Mouse (Mus musculus) hindbrain, embryonic 16.5 days (tissue): Measurements from ENCODE around the gene Hs3st5. TPM values are rescaled to one million over a fixed set of nuclear protein-coding genes. Genes with fewer than 3 reads are reported as not detected.
A peak's percentile ranks its signal among the peaks of the same experiment; 100 is the strongest.

Experiments
- ATAC-seq: fragments of 200-750 bp; cut with Nextera tagmentation; 2 replicates; pipeline ENCODE4 v1.8.0; 2017; ENCODE audit warnings: moderate TSS enrichment, moderate library complexity
- H3K27ac ChIP-seq: fragments of 300-500 bp; sonication (generic); 2 replicates; pipeline ENCODE4 v1.5.1; 2014; ENCODE audit warnings: low read depth, mild to moderate bottlenecking, control low read depth, low read length, moderate library complexity
- H3K27me3 ChIP-seq: fragments of 300-500 bp; sonication (generic); replicated peaks from 2 replicates; pipeline ENCODE4 v1.6.1; 2014; ENCODE audit warnings: low read length; ENCODE audit not compliant: control insufficient read depth, insufficient read depth
- H3K36me3 ChIP-seq: fragments of 300-500 bp; sonication (generic); 2 replicates; pipeline ENCODE4 v1.6.1; 2014; ENCODE audit warnings: mild to moderate bottlenecking, low read length, moderate library complexity, mixed read lengths; ENCODE audit not compliant: control insufficient read depth, insufficient read depth
- H3K4me1 ChIP-seq: fragments of 300-500 bp; sonication (generic); 2 replicates; pipeline ENCODE4 v1.6.1; 2014; ENCODE audit warnings: low read depth, low read length; ENCODE audit not compliant: control insufficient read depth, insufficient read depth
- H3K4me2 ChIP-seq: fragments of 300-500 bp; sonication (generic); 2 replicates; pipeline ENCODE4 v1.6.1; 2014; ENCODE audit warnings: mild to moderate bottlenecking, low read length, control low read depth, moderate library complexity
- H3K4me3 ChIP-seq: fragments of 300-500 bp; sonication (generic); 2 replicates; pipeline ENCODE4 v1.5.1; 2014; ENCODE audit warnings: mild to moderate bottlenecking, low read length, control low read depth, moderate library complexity
- H3K9ac ChIP-seq: fragments of 300-500 bp; sonication (generic); 2 replicates; pipeline ENCODE4 v1.6.1; 2014; ENCODE audit warnings: low read depth, mild to moderate bottlenecking, control low read depth, low read length, moderate library complexity
- H3K9me3 ChIP-seq: fragments of 300-500 bp; sonication (generic); 2 replicates; pipeline ENCODE4 v1.6.1; 2014; ENCODE audit warnings: mild to moderate bottlenecking, low read length, moderate library complexity; ENCODE audit not compliant: control insufficient read depth
- WGBS: fragments of 180-500 bp; shearing (Covaris S2); extraction: QIAGEN DNeasy Blood & Tissue Kit; methylation state at CpG from one replicate; pipeline ENCODE4 v1.1.7; 2014; 5-methylcytosine and 5-hydroxymethylcytosine counted together
- polyA plus RNA-seq: library from polyadenylated mRNA; unstranded; fragments of >200 nt; fragmentation: Nextera tagmentation; extraction: Ambion mirVana; gene quantifications from 2 replicates; pipeline ENCODE4 v1.2.1, GENCODE M21; 2015

Hs3st5 gene
- polyA plus RNA-seq, 1 experiment from 2014 or later = 36.5 TPM

DNA sequence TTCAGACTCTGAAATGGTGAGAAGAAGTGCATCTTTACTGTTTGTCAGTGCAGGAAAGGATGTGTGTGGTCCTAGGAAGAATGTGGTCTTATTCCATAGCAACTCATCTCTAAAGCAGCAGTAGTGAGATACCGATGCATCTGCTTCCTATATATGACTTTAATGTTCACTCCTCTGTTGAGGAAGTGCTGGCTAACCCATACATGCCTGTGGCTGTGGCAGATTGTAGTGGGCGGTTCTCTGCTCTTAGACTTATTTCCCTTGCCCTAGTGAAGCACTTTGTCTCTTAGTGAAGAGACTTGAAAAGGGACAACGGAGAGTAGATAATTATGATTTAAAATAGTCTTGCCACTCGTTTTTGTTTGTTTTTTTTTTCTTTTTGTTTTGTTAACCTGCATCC is 47.4 kb downstream of the Hs3st5 start:
- 74% methylated on average over 4 of the region's 4 CpGs for WGBS
- no peak overlapping the region for H3K4me2 ChIP-seq
- H3K27ac ChIP-seq = no peak overlapping the region
- no peak overlapping the region for H3K9ac ChIP-seq
- H3K4me1 ChIP-seq = peaks cover 3% of the 10 kb centered on the region; the same call in 1 of the 2 replicates
- no peak overlapping the region for H3K4me3 ChIP-seq
- H3K36me3 ChIP-seq = no peaks in the 10 kb centered on the region
- no peak for ATAC-seq
- no peaks in the 10 kb centered on the region for H3K27me3 ChIP-seq
- no peaks in the 10 kb centered on the region for H3K9me3 ChIP-seq

DNA sequence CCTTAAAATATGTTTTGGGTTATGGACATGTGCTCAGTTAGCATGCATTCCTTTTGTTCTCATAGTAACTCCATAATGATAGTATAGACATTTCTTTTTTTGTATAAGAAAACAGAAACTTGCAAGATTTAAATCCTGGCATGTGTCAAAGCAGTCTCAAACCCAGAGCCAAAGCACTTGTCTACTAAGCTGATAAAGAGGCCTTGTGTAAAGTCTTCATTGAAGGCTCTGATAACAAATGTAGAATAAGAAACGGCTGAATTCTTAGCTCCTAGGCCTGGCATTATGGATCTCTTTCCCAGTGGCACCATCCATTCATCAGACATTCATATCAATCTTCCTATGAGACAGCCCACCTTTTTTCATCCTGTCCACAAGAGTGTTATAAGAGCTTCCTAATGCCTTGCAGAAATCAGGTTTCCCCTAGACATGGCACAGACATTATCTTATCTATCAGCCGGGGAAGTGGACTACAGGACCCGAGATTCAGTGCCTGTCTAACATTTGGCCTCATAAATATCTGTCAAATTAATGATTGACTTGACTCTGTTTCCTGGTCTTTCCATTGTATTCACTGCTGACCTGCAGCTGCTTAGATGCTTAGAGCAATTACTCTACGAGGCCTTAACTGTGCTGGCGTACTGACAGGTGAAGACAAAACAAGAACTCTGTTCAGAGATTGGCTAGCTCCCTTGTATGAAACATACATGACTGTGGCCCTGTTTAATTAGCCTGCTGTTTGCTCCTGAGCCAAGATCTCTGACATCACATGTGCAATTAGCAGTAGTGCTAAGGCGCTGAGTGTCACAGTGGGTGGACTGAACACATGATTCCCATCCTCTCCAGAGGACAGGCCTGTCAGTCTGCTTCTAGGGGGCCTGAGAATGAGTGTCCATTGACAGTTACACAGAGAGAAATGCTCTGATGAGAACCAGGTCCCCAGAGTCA is 48.6 kb downstream of the Hs3st5 start:
- WGBS = 51% methylated on average over 6 of the region's 6 CpGs
- peak; percentile 58; the same call in 1 of the 2 replicates for ATAC-seq
- H3K27me3 ChIP-seq = no peaks in the 10 kb centered on the region

DNA sequence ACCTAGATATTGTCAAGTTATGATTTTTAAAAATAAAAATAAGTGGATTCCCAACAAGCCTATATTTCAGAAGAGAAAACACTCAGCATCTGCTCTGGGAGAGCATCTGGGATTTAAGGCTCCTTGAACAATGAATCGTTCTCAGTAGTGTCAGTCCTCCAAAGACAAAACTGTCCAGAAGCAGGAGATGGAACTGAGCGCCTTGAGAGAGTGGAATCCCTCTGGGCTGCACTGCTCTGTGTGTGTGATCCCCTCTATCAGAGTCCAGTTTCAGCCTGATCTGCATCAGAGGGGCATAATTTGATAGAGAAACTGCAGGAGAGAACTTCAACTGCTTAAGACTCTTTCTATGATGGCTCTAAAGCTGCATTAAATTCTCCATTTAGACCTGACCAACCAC is 49.5 kb downstream of the Hs3st5 start:
- WGBS = 51% methylated on average over 2 of the region's 2 CpGs
- ATAC-seq = no peak

More for the DNA sequence above, 48.6 kb downstream of the Hs3st5 start:
- Histone ChIP-seq H3K4me3 (no peak overlapping the region), H3K4me1 (peaks cover 3% of the 10 kb centered on the region; the same call in 1 of the 2 replicates), H3K4me2 (no peak overlapping the region), H3K9ac (no peak overlapping the region), H3K27ac (no peak overlapping the region), H3K9me3 (no peaks in the 10 kb centered on the region), H3K36me3 (no peaks in the 10 kb centered on the region)

DNA sequence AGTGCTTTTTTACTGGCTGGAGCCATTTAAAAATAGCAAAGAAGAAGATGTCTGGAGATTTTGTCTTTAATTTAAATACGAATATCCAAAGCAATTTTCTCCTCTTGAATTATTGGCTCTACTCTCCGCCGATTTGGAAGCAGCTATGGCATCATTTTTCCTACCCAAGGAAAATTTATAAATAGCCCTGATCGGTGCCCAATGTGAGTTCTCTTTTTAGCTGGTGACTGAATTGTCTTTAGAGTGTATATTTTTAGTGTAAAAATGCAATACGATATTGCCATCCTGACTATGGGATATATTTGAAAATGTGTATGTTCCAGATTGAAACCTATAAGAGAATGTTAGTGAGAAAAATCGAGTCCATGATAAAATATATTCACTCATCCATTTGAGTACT is 51.1 kb downstream of the Hs3st5 start:
- no peak overlapping the region for H3K27ac ChIP-seq
- ATAC-seq = no peak
- no peaks in the 10 kb centered on the region for H3K27me3 ChIP-seq
- H3K4me2 ChIP-seq = no peak overlapping the region
- H3K9me3 ChIP-seq = no peaks in the 10 kb centered on the region
- H3K4me3 ChIP-seq = no peak overlapping the region
- H3K9ac ChIP-seq = no peak overlapping the region
- H3K36me3 ChIP-seq = no peaks in the 10 kb centered on the region
- peaks cover 3% of the 10 kb centered on the region; the same call in 1 of the 2 replicates for H3K4me1 ChIP-seq
- 86% methylated on average over 6 of the region's 6 CpGs for WGBS

More for the DNA sequence above, 49.5 kb downstream of the Hs3st5 start:
- no peak overlapping the region for H3K27ac ChIP-seq
- no peak overlapping the region for H3K4me2 ChIP-seq
- H3K36me3 ChIP-seq = no peaks in the 10 kb centered on the region
- H3K4me3 ChIP-seq = no peak overlapping the region
- H3K4me1 ChIP-seq = peaks cover 3% of the 10 kb centered on the region; the same call in 1 of the 2 replicates
- H3K9ac ChIP-seq = no peak overlapping the region
- no peaks in the 10 kb centered on the region for H3K27me3 ChIP-seq
- H3K9me3 ChIP-seq = no peaks in the 10 kb centered on the region

DNA sequence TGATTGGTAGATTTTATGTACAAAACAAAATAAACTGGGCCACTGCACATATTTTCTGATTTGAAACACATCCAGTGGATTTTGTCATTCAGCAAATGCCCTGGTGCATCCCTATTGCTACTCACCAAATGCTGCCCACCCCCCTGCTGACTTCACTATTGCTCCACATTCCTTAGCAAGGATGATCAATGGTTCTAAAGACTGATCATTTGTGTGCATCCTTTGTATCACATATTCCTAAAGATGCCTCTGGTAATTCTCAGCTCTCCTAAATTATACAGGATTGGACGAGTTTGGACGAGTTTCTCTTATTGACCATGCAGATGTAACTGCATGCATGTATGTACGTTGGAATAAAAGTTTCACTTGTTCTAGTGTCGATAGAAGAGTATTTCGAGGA is 52.1 kb downstream of the Hs3st5 start:
- Histone ChIP-seq H3K4me1 (peaks cover 3% of the 10 kb centered on the region; the same call in 1 of the 2 replicates), H3K9me3 (no peaks in the 10 kb centered on the region), H3K27ac (no peak overlapping the region), H3K4me3 (no peak overlapping the region), H3K27me3 (no peaks in the 10 kb centered on the region), H3K9ac (no peak overlapping the region), H3K4me2 (no peak overlapping the region), H3K36me3 (no peaks in the 10 kb centered on the region)
- ATAC-seq = no peak
- WGBS = 87% methylated on average over 5 of the region's 5 CpGs

DNA sequence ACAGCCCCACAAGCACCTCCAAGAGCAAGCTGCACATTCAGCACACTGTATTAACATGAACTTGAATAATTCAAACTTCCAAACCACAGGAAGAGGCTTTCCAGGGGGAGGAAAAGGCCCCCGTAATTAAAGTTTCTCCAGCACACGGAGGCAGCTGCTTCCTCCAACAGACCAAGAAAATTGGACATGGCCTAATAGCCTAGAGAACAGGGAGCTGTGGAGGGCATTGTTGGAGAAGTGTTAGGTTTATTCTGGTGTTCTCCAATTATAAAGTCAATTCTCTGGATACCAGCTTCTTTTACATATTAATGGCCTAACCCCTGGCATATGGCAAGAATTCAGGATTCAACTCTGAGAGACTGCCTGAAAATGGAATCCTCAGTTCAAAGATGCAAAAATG is 60.6 kb downstream of the Hs3st5 start:
- H3K27ac ChIP-seq = no peak overlapping the region
- no peak overlapping the region for H3K4me3 ChIP-seq
- H3K9me3 ChIP-seq = no peaks in the 10 kb centered on the region
- H3K4me2 ChIP-seq = no peak overlapping the region
- H3K4me1 ChIP-seq = peaks cover 3% of the 10 kb centered on the region; the same call in 1 of the 2 replicates
- peak; percentile 56; the same call in 1 of the 2 replicates for ATAC-seq
- H3K36me3 ChIP-seq = no peaks in the 10 kb centered on the region
- H3K27me3 ChIP-seq = no peaks in the 10 kb centered on the region
- WGBS = 20% methylated on average over 2 of the region's 2 CpGs
- no peak overlapping the region for H3K9ac ChIP-seq

DNA sequence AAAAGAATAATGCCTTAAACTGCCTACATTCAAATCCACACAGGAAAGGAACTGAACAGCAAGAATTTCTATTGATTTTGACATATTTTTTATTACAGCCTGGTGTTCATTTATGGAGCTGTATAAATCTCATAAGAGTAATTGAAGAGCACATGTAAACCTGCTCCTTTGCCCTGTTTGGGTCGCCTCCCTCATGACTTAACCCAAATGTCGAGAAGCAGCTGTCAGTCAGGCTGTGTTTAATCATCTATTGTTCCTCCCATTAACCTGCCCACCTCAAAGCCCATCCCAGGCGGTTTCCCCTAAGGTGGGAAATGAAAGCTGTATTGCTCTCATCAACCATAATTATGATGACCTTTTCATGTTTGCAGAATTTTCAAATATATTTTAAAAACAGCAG is 65.9 kb downstream of the Hs3st5 start:
- H3K36me3 ChIP-seq = no peaks in the 10 kb centered on the region
- H3K4me1 ChIP-seq = no peaks in the 10 kb centered on the region
- H3K4me2 ChIP-seq = no peak overlapping the region
- H3K9ac ChIP-seq = no peak overlapping the region
- ATAC-seq = no peak
- 39% methylated on average over 3 of the region's 3 CpGs for WGBS
- H3K9me3 ChIP-seq = no peaks in the 10 kb centered on the region
- H3K27me3 ChIP-seq = no peaks in the 10 kb centered on the region
- no peak overlapping the region for H3K27ac ChIP-seq
- no peak overlapping the region for H3K4me3 ChIP-seq

DNA sequence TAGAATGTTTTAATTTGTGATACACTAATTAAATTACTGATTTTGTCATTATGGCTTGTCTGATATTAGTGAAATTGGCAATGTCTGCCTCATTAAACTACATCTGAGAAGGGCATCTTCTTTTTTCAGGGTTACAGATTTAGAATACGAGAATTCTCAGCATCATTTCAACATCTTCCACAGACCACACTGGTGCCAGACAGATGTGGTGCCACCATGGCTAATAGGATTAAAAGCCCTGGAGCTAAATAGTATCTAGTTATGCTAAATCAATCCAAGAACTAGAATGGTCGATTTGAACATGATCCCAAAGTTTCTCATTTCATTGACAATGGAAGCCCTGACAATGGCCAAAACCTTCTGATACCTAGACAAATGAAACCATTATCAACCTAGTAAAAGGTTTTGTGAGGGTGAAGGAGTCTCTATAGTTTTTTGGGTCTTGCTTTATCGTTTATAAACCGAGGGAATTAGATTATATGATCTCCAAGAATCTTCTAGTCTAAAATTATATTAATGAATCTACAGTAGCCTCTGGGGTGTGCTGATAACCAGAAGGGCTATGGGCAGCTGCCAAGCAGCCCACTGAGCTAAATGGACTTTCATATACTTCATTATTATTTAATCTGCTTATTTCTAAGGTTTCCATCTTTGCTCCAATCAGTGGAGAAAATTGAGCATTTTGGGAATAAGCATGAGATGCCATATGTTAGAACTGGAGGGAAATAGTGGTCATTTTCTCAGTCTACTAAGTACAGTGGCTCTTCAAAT is 71.9 kb downstream of the Hs3st5 start:
- Histone ChIP-seq H3K4me3 (no peak overlapping the region), H3K4me2 (no peak overlapping the region), H3K4me1 (no peaks in the 10 kb centered on the region), H3K9ac (no peak overlapping the region), H3K9me3 (no peaks in the 10 kb centered on the region), H3K36me3 (no peaks in the 10 kb centered on the region), H3K27me3 (no peaks in the 10 kb centered on the region), H3K27ac (no peak overlapping the region)
- no peak for ATAC-seq
- 59% methylated on average over 4 of the region's 4 CpGs for WGBS

DNA sequence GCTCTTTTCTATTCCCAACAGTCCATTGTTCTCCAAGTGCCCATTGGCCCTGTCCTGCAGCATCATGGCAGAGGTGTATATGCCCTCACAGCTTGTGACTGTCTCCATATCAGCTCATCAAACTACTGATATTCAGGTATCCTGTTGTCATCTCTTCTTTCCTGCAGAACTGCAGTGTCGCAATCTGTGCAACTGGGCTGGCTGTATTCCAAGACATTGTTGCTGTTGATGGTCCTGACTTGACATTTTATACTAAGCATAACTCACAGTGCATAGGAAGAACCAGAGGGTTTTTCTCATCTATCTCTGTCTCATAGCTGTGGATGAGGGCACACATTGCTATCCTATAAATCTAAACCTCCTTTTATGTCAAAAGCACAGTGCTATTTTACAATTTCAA is 103.8 kb downstream of the Hs3st5 start:
- WGBS = 61% methylated on average over 1 of the region's 1 CpGs

More for the DNA sequence above, 103.8 kb downstream of the Hs3st5 start:
- Histone ChIP-seq H3K9ac (no peak overlapping the region), H3K4me2 (no peak overlapping the region), H3K27me3 (no peaks in the 10 kb centered on the region), H3K27ac (no peak overlapping the region), H3K36me3 (no peaks in the 10 kb centered on the region), H3K9me3 (no peaks in the 10 kb centered on the region), H3K4me1 (no peaks in the 10 kb centered on the region), H3K4me3 (no peak overlapping the region)
- ATAC-seq = peak; percentile 61; the same call in 1 of the 2 replicates
